Mouse (Mus musculus) kidney, embryonic 14.5 days (tissue): ENCODE data around the gene 4930503B20Rik. TPM values are rescaled to one million over a fixed set of nuclear protein-coding genes. Genes with fewer than 3 reads are reported as not detected.
A peak's percentile ranks its signal among the peaks of the same experiment; 100 is the strongest.

Experiments
- ATAC-seq: fragments of 200-750 bp; cut with Nextera tagmentation; 2 replicates; pipeline ENCODE4 v1.8.0; 2017; ENCODE audit warnings: moderate number of reproducible peaks, mild to moderate bottlenecking, moderate TSS enrichment, moderate library complexity; ENCODE audit not compliant: low FRiP score, low TSS enrichment
- H3K27ac ChIP-seq: fragments of 300-500 bp; sonication (generic); 2 replicates; pipeline ENCODE4 v1.5.1; 2014; ENCODE audit warnings: low read depth, mild to moderate bottlenecking, low read length, moderate library complexity, mixed read lengths
- H3K27me3 ChIP-seq: fragments of 300-500 bp; sonication (generic); 2 replicates; pipeline ENCODE4 v1.6.1; 2014; ENCODE audit warnings: mild to moderate bottlenecking, low read length; ENCODE audit not compliant: control insufficient read depth, insufficient read depth
- H3K36me3 ChIP-seq: fragments of 300-500 bp; sonication (generic); 2 replicates; pipeline ENCODE4 v1.6.1; 2014; ENCODE audit warnings: low read length, mixed read lengths; ENCODE audit not compliant: control insufficient read depth, insufficient read depth
- H3K4me1 ChIP-seq: fragments of 300-500 bp; sonication (generic); 2 replicates; pipeline ENCODE4 v1.6.1; 2014; ENCODE audit warnings: low read length, mixed read lengths; ENCODE audit not compliant: control insufficient read depth, insufficient read depth
- H3K4me2 ChIP-seq: fragments of 300-500 bp; sonication (generic); replicated peaks from 2 replicates; pipeline ENCODE4 v1.6.1; 2014; ENCODE audit warnings: low read depth, mild to moderate bottlenecking, low read length
- H3K4me3 ChIP-seq: fragments of 300-500 bp; sonication (generic); 2 replicates; pipeline ENCODE4 v1.5.1; 2014; ENCODE audit warnings: mild to moderate bottlenecking, low read length
- H3K9ac ChIP-seq: fragments of 300-500 bp; sonication (generic); 2 replicates; pipeline ENCODE4 v1.6.1; 2014; ENCODE audit warnings: low read depth, mild to moderate bottlenecking, low read length, moderate library complexity
- H3K9me3 ChIP-seq: fragments of 300-500 bp; sonication (generic); 2 replicates; pipeline ENCODE4 v1.6.1; 2016; ENCODE audit warnings: low read length; ENCODE audit not compliant: control insufficient read depth
- WGBS: fragments of 180-500 bp; shearing (Covaris S2); extraction: QIAGEN DNeasy Blood & Tissue Kit; methylation state at CpG from one replicate; pipeline ENCODE4 v1.1.7; 2014; 5-methylcytosine and 5-hydroxymethylcytosine counted together
- polyA plus RNA-seq: library from polyadenylated mRNA; unstranded; fragments of >200 nt; fragmentation: Nextera tagmentation; extraction: Ambion mirVana; gene quantifications from 2 replicates; pipeline ENCODE4 v1.2.1, GENCODE M21; 2014

The 4930503B20Rik gene
- polyA plus RNA-seq, 1 experiment from 2014 or later = not detected

DNA sequence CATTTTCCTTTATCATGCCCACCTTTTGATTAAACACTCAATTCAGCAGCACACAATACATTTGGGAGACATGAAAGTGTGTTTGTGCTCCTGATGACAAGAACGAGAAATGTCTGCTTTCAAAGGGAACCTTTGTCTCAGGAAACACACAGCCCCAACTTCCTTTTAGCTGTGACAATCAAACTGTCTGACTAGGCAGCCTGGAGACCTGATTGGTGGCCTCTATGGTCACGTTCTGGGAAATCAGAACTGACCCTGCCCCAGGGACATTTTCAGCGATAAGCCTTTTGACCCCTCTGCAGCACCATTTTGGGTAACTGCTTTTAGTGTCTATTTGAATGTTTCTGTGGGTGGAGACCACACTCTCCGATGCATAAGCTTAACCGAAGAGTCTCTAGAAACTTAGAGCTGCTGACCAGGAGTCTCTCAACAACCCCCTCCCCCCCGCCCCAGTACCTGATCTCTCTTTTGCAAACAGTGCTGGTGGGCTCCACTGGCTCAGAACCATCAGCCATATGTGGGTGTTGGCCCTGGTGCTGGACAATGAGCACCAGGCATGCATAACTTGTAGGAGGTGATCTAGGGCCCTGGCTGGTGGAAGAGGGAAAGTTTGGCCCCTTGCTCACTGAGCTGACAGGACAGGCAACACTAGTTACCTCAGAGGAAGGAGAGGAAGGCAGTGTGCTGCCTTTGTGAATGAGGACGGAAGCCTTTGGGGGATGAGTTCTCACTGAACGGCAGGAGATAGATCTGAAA is 22.7 kb downstream of the 4930503B20Rik start:
- H3K4me1 ChIP-seq = peaks cover 12% of the 10 kb centered on the region
- 40% methylated on average over 8 of the region's 8 CpGs for WGBS
- no peaks in the 10 kb centered on the region for H3K27me3 ChIP-seq
- peak overlapping the region; percentile 19; the same call in 1 of the 2 replicates for H3K27ac ChIP-seq
- peak; percentile 91 for ATAC-seq
- H3K4me3 ChIP-seq = no peak overlapping the region
- H3K4me2 ChIP-seq = no peak overlapping the region
- H3K9me3 ChIP-seq = no peaks in the 10 kb centered on the region
- no peaks in the 10 kb centered on the region for H3K36me3 ChIP-seq
- no peak overlapping the region for H3K9ac ChIP-seq

DNA sequence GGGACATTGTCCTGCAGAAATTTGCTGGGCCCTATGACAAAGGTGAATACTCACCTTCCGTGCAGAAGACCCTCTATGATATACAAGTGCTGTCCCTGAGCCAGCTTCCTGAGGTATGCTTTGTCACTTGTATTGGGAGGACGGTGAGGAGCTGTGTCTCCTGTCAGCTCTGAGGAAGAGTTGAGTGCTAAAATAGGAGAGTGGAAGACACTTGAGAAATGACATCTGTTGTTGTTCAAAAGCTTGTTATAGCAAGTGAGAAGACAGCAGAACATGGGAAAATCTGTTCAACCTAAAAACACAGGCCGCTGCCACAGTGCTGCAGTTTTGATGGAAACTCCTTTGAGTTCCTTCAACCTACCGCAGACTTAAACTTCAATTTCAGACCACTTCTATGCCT is 25.4 kb downstream of the 4930503B20Rik start:
- Histone ChIP-seq H3K4me1 (peaks cover 12% of the 10 kb centered on the region), H3K27me3 (no peaks in the 10 kb centered on the region), H3K4me2 (no peak overlapping the region), H3K4me3 (no peak overlapping the region), H3K9ac (no peak overlapping the region), H3K36me3 (no peaks in the 10 kb centered on the region), H3K9me3 (no peaks in the 10 kb centered on the region), H3K27ac (no peak overlapping the region)
- ATAC-seq = no peak
- WGBS = 84% methylated on average over 4 of the region's 4 CpGs

DNA sequence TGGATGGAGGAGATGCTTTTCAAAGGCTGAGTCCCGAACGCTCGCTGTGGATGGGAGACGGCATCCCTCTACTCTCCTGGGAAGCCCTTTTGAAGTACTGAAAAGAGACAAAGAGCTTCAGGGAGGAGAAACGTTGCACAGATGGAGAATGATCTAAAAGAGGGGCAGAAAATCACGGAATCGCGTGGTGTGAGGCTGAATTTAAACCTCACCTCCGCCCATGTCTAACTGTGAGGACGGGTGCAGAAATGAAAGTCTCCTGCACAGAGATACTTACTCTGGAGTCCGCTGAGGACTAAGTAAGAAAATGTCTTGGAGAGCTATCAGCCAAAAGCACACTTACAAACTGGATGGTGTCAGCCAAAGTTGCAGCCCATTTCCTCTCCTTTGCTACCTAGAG is 29.2 kb downstream of the 4930503B20Rik start:
- no peak overlapping the region for H3K27ac ChIP-seq
- no peaks in the 10 kb centered on the region for H3K27me3 ChIP-seq
- H3K4me2 ChIP-seq = no peak overlapping the region
- no peaks in the 10 kb centered on the region for H3K4me1 ChIP-seq
- no peak overlapping the region for H3K9ac ChIP-seq
- no peaks in the 10 kb centered on the region for H3K36me3 ChIP-seq
- 83% methylated on average over 11 of the region's 11 CpGs for WGBS
- no peak for ATAC-seq
- H3K9me3 ChIP-seq = no peaks in the 10 kb centered on the region
- H3K4me3 ChIP-seq = no peak overlapping the region

DNA sequence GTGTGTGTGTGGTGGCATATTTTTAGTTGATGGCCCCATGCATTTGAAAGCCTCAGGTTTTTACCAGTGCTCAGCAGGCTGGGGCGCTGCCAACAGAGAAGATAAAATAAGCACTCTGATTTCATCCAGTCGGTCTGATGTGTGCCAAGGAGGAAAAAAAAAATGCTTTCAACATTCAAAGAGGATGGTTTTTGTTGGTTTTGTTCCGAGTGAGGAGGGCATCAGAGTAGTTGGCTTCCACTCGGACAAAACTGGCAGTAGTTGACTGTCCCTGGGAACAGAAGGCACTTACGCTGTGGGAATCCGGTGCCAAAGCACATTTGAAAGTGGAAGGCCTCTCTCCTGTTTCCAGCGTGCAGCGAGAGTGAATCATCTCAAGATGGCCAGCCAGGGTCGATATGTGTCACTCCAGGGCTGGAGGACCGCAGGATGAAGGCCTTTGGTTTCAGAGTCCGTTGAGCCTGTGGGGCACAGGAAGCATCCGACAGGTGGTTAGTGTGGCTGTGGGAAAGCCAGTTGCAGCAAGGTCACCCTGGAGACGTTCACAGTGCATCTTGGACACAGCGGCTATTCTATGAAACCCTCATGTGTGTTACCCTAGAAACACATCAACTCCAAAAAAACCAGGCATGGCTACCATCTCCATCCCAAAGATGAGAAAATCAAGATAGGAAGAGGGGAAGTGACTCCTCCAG is 30.4 kb downstream of the 4930503B20Rik start:
- no peak overlapping the region for H3K4me2 ChIP-seq
- no peaks in the 10 kb centered on the region for H3K4me1 ChIP-seq
- H3K27me3 ChIP-seq = no peaks in the 10 kb centered on the region
- H3K4me3 ChIP-seq = no peak overlapping the region
- H3K9me3 ChIP-seq = no peaks in the 10 kb centered on the region
- H3K36me3 ChIP-seq = no peaks in the 10 kb centered on the region
- ATAC-seq = no peak
- no peak overlapping the region for H3K9ac ChIP-seq
- no peak overlapping the region for H3K27ac ChIP-seq
- WGBS = 92% methylated on average over 14 of the region's 14 CpGs

DNA sequence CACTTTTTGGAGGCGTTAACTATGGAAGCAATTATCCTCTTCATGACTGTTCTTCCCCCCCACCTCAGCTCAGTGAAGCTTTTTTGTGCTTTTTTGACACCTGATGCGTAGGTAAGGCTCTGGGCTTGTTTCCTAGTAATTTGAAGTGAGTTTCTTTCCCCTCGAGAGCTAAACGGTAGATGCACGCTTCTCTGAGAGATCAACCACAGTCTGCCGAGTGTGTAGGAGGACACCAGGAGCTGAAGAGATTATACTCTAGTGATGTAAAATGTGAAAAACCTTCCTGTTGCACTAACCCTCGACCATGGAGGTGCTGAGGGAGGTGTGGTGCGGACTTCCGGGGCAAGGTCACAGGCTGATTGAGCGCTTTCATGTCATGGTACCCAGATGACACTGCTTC is 31.0 kb downstream of the 4930503B20Rik start:
- 76% methylated on average over 10 of the region's 10 CpGs for WGBS
- no peaks in the 10 kb centered on the region for H3K27me3 ChIP-seq
- no peak overlapping the region for H3K27ac ChIP-seq
- H3K4me3 ChIP-seq = no peak overlapping the region
- H3K4me2 ChIP-seq = no peak overlapping the region
- H3K9ac ChIP-seq = no peak overlapping the region
- ATAC-seq = no peak
- no peaks in the 10 kb centered on the region for H3K9me3 ChIP-seq
- no peaks in the 10 kb centered on the region for H3K36me3 ChIP-seq
- H3K4me1 ChIP-seq = no peaks in the 10 kb centered on the region

DNA sequence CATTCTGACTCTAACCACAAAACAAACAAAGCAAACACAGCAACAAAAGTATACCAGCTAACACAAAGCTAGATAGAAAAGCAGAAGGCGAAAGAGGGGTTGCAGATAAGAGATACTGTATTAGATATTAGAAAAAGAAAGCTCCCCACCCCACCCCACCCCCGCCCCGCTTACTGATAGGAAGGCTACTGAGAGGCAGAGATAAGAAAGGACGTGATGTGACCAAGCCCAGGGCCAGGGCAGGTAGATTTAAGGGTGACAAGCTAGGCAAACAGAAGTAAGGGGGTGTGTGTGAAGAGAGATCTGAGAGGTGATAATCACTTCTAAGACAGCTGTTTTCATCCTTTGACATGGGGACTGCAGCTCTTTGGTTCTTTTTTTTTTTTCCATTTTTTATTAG is 32.8 kb downstream of the 4930503B20Rik start:
- H3K27ac ChIP-seq = no peak overlapping the region
- no peak for ATAC-seq
- 89% methylated on average over 4 of the region's 4 CpGs for WGBS

DNA sequence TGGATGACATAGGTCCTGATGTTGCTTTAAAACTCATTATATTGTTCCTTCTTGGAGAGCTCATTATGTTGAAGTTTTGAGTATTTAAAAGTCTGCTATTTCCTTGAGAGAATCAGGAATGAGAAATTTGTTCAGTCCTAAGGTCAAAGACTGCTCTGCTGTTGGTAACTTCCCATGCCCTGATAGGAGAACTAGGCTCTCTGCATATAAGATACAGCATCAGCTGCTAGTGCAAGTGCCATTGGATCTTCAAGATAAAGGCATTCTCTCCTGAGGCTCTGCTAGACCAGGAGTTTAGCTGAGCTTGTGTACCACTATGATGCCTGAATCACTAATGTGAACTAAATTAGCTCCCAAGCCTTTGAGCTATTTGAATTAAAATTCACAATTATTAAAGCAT is 33.2 kb downstream of the 4930503B20Rik start:
- Histone ChIP-seq H3K36me3 (no peaks in the 10 kb centered on the region), H3K9me3 (no peaks in the 10 kb centered on the region), H3K27ac (no peak overlapping the region), H3K4me1 (no peaks in the 10 kb centered on the region), H3K9ac (no peak overlapping the region), H3K4me2 (no peak overlapping the region), H3K27me3 (no peaks in the 10 kb centered on the region), H3K4me3 (no peak overlapping the region)
- no peak for ATAC-seq

More for the DNA sequence above, 32.8 kb downstream of the 4930503B20Rik start:
- no peak overlapping the region for H3K4me3 ChIP-seq
- no peaks in the 10 kb centered on the region for H3K9me3 ChIP-seq
- H3K4me1 ChIP-seq = no peaks in the 10 kb centered on the region
- H3K9ac ChIP-seq = no peak overlapping the region
- no peaks in the 10 kb centered on the region for H3K36me3 ChIP-seq
- no peaks in the 10 kb centered on the region for H3K27me3 ChIP-seq
- no peak overlapping the region for H3K4me2 ChIP-seq

DNA sequence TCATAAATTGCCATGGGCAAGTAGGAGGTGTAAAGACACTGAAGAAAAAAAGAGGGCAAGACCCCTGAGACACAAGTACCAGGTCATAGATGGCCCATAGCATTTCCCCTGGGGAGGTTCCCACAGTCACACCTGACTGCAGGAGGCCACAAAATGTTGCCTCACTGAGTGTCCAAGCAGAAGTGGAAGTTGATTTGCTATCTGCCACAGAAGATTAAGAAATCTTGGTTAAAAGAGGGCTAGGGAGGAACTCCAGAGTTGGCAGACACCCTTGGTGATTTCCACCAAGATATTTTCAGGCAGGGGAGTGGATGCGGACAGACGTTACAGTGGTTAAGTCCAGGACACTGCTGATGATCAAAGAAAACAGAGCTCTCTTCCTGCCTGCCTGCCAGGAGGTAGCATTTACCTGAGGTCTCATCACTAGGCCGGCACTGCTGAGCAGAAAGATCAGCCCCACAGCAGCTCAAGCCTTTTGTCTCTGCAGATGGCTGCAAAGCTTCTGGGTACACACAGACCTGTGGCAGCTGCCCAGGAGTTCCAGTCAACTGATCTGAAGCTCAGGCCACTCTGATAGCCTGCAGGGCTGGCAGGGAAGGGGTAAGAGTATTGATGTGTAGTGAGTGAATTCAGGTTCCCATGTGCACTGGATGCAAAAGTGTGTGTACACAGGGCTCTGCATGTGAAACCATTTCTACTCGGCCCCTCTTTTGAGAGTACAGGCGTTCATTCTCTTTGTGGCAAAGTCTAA is 34.4 kb downstream of the 4930503B20Rik start:
- Histone ChIP-seq H3K9ac (no peak overlapping the region), H3K27me3 (no peaks in the 10 kb centered on the region), H3K4me2 (no peak overlapping the region), H3K27ac (no peak overlapping the region), H3K9me3 (no peaks in the 10 kb centered on the region), H3K4me3 (no peak overlapping the region), H3K4me1 (no peaks in the 10 kb centered on the region), H3K36me3 (no peaks in the 10 kb centered on the region)
- ATAC-seq = no peak
- WGBS = 68% methylated on average over 5 of the region's 5 CpGs

DNA sequence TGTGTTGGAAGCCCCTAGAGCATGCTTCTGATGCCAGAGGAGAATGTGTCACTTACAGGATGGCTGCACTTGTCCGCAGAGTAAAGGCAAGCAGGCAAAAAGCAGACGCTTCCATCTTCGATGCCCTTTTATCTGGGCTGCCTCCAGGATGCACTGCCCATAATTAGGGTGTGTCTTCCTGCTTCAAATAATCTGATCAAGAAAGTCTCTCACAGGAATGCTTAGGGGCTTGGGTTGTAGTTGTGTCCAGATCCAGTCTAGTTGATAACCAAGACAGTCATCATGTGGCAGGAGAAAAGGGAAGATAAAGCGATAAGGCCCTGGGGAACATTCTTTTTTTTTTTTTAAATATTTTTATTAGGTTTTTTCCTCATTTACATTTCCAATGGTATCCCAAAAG is 35.6 kb downstream of the 4930503B20Rik start, which contains the start of gene Dnase2b:
Gene Dnase2b, minus strand, starts transcription at position 101 of the 400 bp plus-strand sequence.
- no peak for ATAC-seq
- Histone ChIP-seq H3K9ac (no peak within 1 kb of the TSS), H3K27me3 (no peaks in the 10 kb centered on the region), H3K4me3 (no peak within 1 kb of the TSS), H3K4me2 (no peak within 1 kb of the TSS), H3K4me1 (no peaks in the 10 kb centered on the region), H3K27ac (no peak within 1 kb of the TSS), H3K36me3 (no peaks in the 10 kb centered on the region), H3K9me3 (no peaks in the 10 kb centered on the region)
- WGBS = 95% methylated on average over 4 of the region's 4 CpGs
